Mouse (Mus musculus): ENCODE results near the gene Leng8.
A peak's percentile ranks its signal among the peaks of the same experiment; 100 is the strongest.

The Leng8 gene

GRCm38 (mm10) chr7:4126992-4127785 is 9.7 kb upstream of the Leng8 start:
- DNase-seq (ENCODE audit: low spot score) = no peak

DNA sequence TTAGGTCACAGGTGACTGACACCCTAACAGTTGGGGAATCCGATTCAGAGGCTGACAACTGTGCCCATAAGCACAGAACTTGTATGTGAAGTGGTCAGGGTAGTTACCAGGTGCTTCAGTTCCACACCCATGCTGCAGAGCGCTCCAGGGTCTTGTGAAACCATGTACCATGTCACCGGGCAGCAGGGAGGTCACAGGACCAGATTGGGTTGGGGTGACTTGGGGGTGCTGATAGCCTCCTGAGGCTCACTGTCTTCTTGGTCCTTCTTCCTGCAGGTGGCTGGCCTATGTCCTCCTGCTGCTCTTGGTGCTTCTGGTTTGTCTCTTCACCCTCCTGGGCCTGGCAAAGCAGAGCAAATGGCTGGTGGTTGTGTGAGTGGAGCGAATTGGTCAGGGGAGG is 8.9 kb upstream of the Leng8 start:
- DNase-seq (ENCODE audit: low spot score) = no peak

DNA sequence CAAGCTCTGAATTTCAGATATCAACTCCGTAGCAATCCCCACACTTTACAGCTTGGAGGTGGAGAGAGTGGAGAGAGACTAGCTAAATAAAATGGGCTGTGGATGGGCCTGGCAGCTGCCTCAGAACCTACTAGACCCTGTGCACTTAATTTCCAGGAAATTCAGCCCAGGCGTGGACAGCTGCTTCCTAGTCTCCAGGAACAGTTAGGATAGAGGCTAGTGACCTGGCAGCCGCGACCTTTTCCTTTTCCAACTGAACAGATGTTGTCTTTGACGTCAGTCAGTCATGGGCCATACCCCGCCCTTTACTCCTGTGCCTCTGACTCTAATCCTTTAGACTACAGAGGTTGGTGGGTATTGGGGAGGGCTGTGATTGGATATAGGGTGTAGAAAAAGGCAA is 8.0 kb upstream of the Leng8 start:
- no peak for DNase-seq (ENCODE audit: low spot score)

- DNase-seq (ENCODE audit: low spot score) = peak; percentile 86
These were observed 6.0 kb upstream of the Leng8 start for GRCm38 (mm10) chr7:4130686-4131452.

- DNase-seq (ENCODE audit: low spot score) = no peak
These were observed 4.9 kb upstream of the Leng8 start for GRCm38 (mm10) chr7:4131964-4132363.

- DNase-seq (ENCODE audit: low spot score) = no peak
These were observed 4.3 kb upstream of the Leng8 start for GRCm38 (mm10) chr7:4132581-4132980.

- no peak for DNase-seq (ENCODE audit: low spot score)
These were observed 3.8 kb upstream of the Leng8 start for GRCm38 (mm10) chr7:4132998-4133397.

GRCm38 (mm10) chr7:4134911-4135310 is 1.9 kb upstream of the Leng8 start:
- DNase-seq (ENCODE audit: low spot score) = no peak

DNA sequence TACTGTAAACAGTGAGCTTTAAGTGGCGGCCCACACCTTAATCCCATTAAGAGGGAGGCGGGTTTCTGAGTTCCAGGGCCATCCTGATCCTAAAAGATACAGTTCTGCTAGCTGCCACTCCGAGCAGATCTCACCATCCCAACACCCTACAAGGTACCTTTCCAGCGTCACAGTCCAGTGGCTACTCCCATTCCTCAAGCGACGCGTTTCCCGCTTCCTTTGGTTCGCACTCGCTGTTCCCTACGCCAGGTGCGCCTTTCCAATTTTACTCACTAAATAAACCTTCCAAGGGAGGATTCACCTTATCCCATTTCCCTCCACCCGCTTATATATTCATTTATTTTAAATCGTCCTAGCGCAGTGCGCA is 452 bp upstream of the Leng8 start:
- no peak for DNase-seq (ENCODE audit: low spot score)

- no peak for DNase-seq (ENCODE audit: low spot score)
These were observed 907 bp downstream of the Leng8 start for GRCm38 (mm10) chr7:4137746-4138145.

DNA sequence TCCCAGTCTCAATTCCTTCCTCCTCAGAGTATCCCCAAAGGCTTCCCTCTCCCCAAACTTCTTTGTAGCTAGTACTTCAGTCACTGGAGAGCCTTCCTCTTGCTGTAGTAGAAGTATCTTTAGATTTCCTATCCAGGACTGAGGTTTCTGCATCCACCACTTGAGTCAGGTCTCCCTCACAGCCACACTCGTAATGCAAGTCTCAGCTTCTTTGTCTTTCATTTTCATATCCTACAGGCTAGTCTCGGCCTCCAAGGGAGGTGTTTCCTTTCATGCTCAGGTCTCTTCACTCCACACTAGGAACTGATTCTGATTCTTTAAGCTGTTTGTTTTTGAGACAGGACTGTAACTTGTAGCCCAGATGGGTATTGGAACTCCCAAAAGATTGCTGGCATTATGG is 1.3 kb downstream of the Leng8 start:
- DNase-seq (ENCODE audit: low spot score) = no peak

GRCm38 (mm10) chr7:4138671-4139070 is 1.8 kb downstream of the Leng8 start:
- DNase-seq (ENCODE audit: low spot score) = no peak

- DNase-seq (ENCODE audit: low spot score) = no peak
These were observed 2.6 kb downstream of the Leng8 start for GRCm38 (mm10) chr7:4139391-4139790.

DNA sequence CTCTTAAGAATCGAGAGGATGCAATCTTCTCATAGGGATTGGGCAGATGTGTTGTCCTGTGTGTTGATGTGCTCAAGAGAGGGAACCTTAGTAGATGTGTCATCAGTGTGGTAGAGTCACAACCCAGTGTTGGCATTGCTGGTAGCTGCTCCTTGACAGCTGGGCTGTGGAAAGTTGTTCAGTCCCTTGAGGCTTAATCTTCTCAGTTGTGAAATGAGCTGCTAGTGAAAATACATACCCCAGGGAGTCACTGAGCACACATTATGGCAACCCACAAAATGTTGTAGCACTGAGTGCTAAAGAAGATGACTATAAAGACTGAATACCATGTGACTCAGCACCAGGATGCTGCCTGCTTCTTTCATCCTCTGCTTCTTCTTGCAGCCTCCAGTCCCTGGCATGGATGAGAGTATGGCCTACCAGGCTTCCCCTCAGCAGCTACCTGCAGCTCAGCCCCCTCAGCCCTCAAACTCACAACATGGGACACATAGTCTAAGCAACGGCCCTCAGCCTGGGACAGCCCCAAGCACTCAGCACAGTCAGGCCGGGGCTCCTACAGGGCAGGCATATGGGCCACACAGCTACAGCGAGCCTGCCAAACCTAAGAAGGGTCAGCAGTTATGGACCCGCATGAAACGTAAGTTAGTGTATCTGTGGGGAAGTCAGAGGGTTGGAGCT is 4.9 kb downstream of the Leng8 start:
- DNase-seq (ENCODE audit: low spot score) = no peak

DNA sequence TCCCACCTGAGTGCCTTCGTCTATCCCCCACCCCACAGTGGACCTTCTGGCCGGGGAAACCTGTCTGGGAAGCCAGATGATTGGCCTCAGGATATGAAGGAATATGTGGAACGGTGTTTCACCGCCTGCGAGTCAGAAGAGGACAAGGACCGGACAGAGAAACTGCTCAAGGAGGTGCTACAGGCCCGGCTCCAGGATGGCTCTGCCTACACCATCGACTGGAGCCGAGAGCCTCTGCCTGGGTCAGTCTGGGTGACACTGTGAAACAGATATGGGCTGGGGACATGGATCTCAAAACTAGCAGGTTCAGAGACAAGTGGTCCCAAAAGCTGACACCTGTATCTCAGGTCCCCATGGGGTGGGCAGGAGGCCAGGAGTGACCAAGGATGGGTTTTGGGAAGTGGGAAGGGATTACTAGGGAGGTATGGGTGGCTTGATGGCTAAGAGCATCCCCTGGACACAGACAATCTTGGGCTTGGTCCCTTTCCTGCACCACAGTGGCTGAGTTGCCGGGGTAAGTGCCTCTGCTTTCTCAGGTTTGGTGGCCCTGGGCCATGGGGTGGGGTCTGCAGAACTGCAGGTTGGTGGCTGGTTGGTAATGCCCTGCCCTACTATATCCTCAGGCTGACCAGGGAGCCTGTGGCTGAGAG is 6.1 kb downstream of the Leng8 start:
- DNase-seq (ENCODE audit: low spot score) = no peak

DNA sequence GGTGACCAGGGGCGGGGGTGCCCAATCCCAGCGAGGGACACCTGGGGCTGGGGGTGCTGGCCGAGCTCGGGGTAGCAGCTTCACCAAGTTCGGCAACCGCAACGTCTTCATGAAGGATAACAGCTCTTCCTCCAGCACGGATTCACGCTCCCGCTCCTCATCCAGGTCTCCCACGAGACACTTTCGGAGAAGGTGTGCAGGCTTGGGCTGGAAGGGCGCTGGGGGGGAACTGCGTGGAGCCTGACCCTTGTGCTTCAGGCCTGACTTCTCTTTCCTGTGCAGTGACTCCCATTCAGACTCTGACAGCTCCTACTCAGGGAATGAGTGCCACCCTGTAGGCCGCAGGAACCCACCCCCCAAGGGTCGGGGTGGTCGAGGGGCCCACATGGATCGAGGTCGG is 6.7 kb downstream of the Leng8 start:
- DNase-seq (ENCODE audit: low spot score) = no peak

DNA sequence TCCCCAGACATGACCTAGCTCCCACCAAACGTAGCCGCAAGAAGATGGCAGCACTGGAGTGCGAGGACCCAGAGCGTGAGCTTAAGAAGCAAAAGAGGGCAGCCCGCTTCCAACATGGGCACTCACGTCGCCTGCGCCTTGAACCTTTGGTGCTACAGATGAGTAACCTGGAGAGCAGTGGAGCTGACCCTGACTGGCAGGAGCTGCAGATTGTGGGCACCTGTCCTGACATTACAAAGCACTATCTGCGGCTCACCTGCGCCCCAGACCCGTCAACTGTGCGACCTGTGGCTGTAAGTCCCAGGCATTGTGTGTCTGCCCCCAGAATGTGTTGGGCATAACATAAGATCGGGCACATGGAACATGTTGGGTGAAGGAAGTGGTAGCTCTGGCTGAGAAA is 7.2 kb downstream of the Leng8 start:
- no peak for DNase-seq (ENCODE audit: low spot score)

DNA sequence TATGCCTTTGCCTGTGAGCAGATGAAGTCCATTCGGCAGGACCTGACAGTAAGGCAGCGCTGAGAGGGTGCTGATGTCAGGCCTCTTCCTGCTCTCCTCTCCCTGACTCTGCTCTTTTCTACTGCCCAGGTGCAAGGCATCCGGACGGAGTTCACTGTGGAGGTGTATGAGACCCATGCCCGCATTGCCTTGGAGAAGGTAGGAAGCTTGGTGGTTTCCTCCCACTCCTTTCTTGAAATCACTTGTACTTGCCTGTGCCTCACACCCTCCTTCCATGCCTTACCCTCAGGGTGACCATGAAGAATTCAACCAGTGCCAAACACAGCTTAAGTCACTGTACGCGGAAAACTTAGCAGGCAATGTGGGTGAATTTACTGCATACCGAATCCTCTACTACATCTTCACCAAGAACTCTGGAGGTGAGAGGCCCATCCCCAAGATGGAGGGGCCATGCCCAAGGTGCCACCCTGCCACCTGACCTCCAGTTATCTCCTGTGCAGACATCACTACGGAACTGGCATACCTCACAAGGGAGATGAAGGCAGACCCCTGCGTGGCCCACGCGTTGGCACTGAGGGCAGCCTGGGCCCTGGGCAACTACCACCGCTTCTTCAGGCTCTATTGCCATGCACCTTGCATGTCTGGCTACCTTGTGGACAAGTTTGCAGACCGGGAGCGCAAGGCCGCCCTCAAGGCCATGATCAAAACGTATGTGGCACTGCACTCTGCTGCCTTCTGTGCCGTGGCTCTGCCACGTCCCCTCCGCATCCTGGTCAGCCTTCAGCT is 8.1 kb downstream of the Leng8 start:
- no peak for DNase-seq (ENCODE audit: low spot score)

- DNase-seq (ENCODE audit: low spot score) = peak; percentile 48
These were observed 8.8 kb downstream of the Leng8 start for GRCm38 (mm10) chr7:4145552-4146190.

DNA sequence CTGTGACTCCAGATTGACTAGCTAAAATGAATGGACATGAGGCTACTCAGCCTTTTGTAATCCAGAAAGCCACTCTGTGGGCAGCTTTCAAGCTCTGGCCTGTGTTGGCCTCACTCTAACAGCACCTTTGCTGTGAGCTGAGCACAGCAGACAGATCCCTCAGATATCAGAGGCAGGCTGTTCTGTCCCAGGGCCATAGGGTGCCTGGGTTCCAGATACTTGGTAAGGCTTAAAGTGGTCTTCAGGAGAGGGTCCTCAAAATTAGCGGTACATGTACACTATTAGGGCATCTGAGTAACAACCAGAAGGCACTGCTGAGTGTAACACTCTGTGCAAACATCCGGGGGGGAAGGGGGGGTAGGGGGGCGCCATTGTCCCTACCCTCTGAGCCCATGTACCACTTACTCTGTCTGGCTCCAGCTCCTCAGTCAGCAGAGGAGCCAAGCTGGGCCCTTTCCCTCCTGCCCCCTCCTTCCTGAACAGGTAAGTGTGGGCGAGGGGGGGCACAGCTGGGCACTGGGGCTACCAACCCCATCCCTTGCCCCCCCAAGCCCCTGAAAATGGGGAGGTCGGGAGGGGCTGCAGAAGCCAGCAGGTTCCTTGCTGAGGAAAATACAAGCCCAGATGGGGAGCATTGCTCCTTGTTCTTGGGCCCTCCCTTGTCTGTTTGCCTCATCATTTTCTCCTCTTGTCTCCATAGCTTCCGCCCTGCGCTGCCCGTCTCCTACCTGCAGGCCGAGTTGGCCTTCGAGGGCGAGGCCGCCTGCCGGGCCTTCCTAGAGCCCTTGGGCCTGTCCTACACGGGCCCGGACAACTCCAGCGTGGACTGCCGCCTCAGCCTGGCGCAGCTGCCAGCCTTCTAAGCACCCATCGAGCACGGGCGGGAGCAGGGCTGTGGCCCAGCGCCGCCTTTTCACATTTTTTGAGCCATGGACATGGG is 9.7 kb downstream of the Leng8 start:
- DNase-seq (ENCODE audit: low spot score) = no peak

Measured in urinary bladder, postnatal 14 days (tissue).